Mouse (Mus musculus): Measurements from ENCODE around the gene Zc2hc1c. TPM values are rescaled to one million over a fixed set of nuclear protein-coding genes. Genes with fewer than 3 reads are reported as not detected.

Gene Zc2hc1c
- polyA plus RNA-seq, 1 experiment from 2014 or later: 0.49 TPM

DNA sequence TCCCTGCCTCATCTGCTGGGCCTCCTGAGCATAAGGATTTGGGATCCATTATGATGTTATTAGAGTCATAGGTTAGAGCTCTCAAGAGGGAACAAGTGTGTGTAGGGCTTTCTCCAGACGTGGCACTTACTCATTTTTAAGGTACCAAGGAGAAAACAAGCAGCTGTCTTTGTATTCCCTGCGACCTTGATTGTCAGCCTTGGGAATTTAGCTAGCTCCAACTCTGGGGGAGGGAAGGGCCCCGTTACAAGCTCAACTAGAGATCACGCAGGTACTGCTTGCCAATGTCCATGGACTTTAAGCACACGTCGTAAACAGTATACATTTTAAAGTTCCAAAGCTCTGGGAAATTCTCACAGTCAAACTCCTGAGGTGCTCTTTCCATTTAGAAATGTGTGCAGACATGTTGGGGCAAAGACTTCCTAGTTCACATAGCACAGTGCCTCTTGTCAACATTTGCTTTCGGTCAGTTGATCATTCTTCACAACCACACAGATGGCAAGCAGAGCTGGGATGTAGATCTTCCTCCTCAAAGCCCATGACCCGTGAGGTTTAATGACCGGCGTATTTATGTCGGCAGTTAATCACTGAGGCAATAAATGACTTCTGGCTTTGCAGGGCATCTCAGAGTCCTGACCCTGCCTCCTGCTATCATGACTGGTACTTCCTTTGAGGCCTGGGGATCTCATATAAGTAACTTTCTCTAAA is 9.9 kb downstream of the Zc2hc1c start:
- WGBS: 78% methylated on average over 11 of the region's 11 CpGs
- no peak overlapping the region for H3K27ac ChIP-seq (ENCODE audit: low read depth, low read length)
- H3K27me3 ChIP-seq (replicated peaks; ENCODE audit: control insufficient read depth, insufficient read depth, low read length): no peaks in the 10 kb centered on the region
- ATAC-seq (replicated peaks; ENCODE audit: low FRiP score): no peak
- H3K9ac ChIP-seq (ENCODE audit: low read depth, low read length): no peak overlapping the region
- no peak overlapping the region for H3K4me2 ChIP-seq
- peaks cover 3% of the 10 kb centered on the region; the same call in 1 of the 2 replicates for H3K9me3 ChIP-seq (ENCODE audit: control insufficient read depth, low read length)
- H3K4me3 ChIP-seq (ENCODE audit: low read depth, low read length): no peak overlapping the region
- H3K4me1 ChIP-seq (replicated peaks; ENCODE audit: control insufficient read depth, insufficient read depth, low read length): no peaks in the 10 kb centered on the region
- peaks cover 18% of the 10 kb centered on the region for H3K36me3 ChIP-seq (ENCODE audit: control insufficient read depth, insufficient read depth, low read length)
- no peak for DNase-seq (ENCODE audit: low spot score)

DNA sequence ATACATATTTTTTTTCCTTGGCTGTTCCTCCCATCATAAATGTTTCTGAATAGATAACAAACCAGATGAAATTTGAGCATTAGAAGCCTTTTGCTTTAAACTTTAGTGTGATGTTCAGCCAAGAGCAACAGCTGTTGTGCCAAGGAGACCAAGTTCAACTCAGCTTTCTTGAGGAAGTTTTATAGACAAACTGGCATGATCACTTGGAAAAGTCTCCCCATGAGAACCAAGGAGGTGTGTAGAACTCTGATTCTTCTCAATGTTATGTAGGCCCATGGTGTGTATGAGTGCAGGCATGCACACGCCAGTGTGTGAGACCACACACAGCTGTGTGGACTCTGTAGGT is 10.4 kb downstream of the Zc2hc1c start:
- no peak overlapping the region for H3K27ac ChIP-seq (ENCODE audit: low read depth, low read length)
- no peak overlapping the region for H3K4me3 ChIP-seq (ENCODE audit: low read depth, low read length)
- DNase-seq (ENCODE audit: low spot score) (no peak), ATAC-seq (replicated peaks; ENCODE audit: low FRiP score) (no peak)
- no peak overlapping the region for H3K4me2 ChIP-seq
- H3K27me3 ChIP-seq (replicated peaks; ENCODE audit: control insufficient read depth, insufficient read depth, low read length): no peaks in the 10 kb centered on the region
- H3K9ac ChIP-seq (ENCODE audit: low read depth, low read length): no peak overlapping the region
- H3K36me3 ChIP-seq (ENCODE audit: control insufficient read depth, insufficient read depth, low read length): peaks cover 21% of the 10 kb centered on the region
- 79% methylated on average over 1 of the region's 1 CpGs for WGBS
- peaks cover 3% of the 10 kb centered on the region; the same call in 1 of the 2 replicates for H3K9me3 ChIP-seq (ENCODE audit: control insufficient read depth, low read length)
- no peaks in the 10 kb centered on the region for H3K4me1 ChIP-seq (replicated peaks; ENCODE audit: control insufficient read depth, insufficient read depth, low read length)

DNA sequence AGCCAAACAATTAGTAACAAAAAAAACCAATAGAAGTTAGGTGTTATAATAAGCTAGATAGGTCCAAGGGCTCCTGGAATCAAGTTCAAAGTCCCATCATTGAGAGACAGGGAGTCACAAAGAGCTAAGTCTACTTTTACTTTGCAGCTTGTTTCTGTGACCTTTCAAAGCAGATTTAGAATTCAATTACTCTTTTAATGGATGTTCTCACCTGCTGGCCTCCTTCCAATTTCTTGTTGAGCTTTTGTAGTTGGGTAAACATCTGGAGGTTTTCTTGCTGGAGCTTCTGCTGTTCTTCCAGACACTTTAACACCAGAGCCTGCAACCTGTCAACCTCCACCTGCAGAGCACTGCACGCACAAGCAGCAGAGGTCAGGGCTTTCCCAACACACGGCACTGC is 14.9 kb downstream of the Zc2hc1c start:
- DNase-seq (ENCODE audit: low spot score) (no peak), ATAC-seq (replicated peaks; ENCODE audit: low FRiP score) (no peak)
- no peaks in the 10 kb centered on the region; the same call in 1 of the 2 replicates for H3K4me1 ChIP-seq (replicated peaks; ENCODE audit: control insufficient read depth, insufficient read depth, low read length)
- H3K36me3 ChIP-seq (ENCODE audit: control insufficient read depth, insufficient read depth, low read length): peaks cover 38% of the 10 kb centered on the region
- no peak overlapping the region for H3K27ac ChIP-seq (ENCODE audit: low read depth, low read length)
- no peak overlapping the region for H3K4me2 ChIP-seq
- no peaks in the 10 kb centered on the region for H3K9me3 ChIP-seq (ENCODE audit: control insufficient read depth, low read length)
- H3K4me3 ChIP-seq (ENCODE audit: low read depth, low read length): no peak overlapping the region
- no peaks in the 10 kb centered on the region for H3K27me3 ChIP-seq (replicated peaks; ENCODE audit: control insufficient read depth, insufficient read depth, low read length)
- 78% methylated on average over 2 of the region's 2 CpGs for WGBS
- no peak overlapping the region for H3K9ac ChIP-seq (ENCODE audit: low read depth, low read length)

DNA sequence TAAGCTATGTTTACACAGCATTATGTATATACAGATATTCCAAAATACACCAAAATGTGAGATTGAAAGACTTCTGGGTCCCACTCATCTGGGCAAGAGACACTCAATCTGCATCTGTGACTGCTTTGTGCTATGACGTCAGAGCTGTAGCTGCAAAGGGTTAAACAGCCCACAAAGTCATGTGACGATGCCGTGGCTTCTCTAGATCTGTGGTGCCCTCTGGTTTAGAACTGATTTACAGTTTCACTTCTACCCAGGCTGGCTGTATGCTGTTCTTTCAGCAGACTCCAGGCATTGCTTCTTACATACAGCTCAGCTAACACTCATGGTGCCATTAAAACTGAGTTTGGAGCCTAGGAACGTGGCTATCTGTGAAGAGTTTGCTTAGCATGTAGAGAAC is 16.3 kb downstream of the Zc2hc1c start:
- ATAC-seq (replicated peaks; ENCODE audit: low FRiP score): no peak
- H3K4me3 ChIP-seq (ENCODE audit: low read depth, low read length): no peak overlapping the region
- H3K9ac ChIP-seq (ENCODE audit: low read depth, low read length): no peak overlapping the region

DNA sequence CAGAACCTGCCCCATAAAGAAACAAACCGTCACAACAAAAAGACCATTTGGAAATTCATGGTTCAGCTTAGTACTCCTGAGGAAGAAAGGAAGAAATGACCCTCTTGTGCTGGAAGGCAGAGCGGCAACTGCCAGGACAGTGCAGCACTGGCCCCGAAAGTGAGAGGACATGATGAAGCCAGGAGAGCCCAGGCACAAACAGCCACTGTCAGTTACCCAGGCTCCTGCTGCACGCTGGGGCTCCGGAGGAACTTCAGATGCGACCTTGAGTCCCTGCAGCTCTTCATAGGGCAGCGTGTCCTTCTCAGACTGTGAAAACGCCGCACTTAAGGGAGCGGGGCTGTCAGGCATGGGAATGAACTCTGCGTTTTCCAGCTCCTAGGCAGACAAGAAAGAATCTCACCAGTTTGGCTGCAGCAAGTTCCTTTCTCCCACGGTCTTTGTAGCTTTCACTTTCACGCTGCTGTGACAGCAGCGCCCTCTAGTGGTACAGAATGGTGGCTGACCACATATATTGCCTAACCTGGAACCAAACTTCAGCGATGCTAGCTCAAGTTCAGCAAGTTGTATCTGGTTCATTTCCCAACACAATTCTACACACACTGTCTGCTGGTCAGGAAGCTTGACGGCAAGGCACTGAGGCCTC is 17.0 kb downstream of the Zc2hc1c start:
- Histone ChIP-seq H3K27me3 (replicated peaks; ENCODE audit: control insufficient read depth, insufficient read depth, low read length) (no peaks in the 10 kb centered on the region), H3K4me1 (replicated peaks; ENCODE audit: control insufficient read depth, insufficient read depth, low read length) (no peaks in the 10 kb centered on the region; the same call in 1 of the 2 replicates), H3K9ac (ENCODE audit: low read depth, low read length) (peak overlapping the region; percentile 20), H3K36me3 (ENCODE audit: control insufficient read depth, insufficient read depth, low read length) (peaks cover 53% of the 10 kb centered on the region), H3K27ac (ENCODE audit: low read depth, low read length) (peak overlapping the region; percentile 3; the same call in 1 of the 2 replicates), H3K4me2 (peak overlapping the region; percentile 39), H3K9me3 (ENCODE audit: control insufficient read depth, low read length) (no peaks in the 10 kb centered on the region), H3K4me3 (ENCODE audit: low read depth, low read length) (0 out of 2 replicates have a peak overlapping the region, but pooled peaks have one; percentile 5)
- WGBS: 49% methylated on average over 16 of the region's 16 CpGs
- peak; percentile 70 for DNase-seq (ENCODE audit: low spot score)
- 0 out of 2 replicates have a peak, but pooled peaks have one; percentile 51 for ATAC-seq (replicated peaks; ENCODE audit: low FRiP score)

More for the DNA sequence above, 16.3 kb downstream of the Zc2hc1c start:
- Histone ChIP-seq H3K9me3 (ENCODE audit: control insufficient read depth, low read length) (no peaks in the 10 kb centered on the region), H3K4me2 (no peak overlapping the region), H3K27me3 (replicated peaks; ENCODE audit: control insufficient read depth, insufficient read depth, low read length) (no peaks in the 10 kb centered on the region), H3K27ac (ENCODE audit: low read depth, low read length) (no peak overlapping the region), H3K4me1 (replicated peaks; ENCODE audit: control insufficient read depth, insufficient read depth, low read length) (no peaks in the 10 kb centered on the region; the same call in 1 of the 2 replicates), H3K36me3 (ENCODE audit: control insufficient read depth, insufficient read depth, low read length) (peaks cover 47% of the 10 kb centered on the region)
- whole genome bisulfite sequencing: 76% methylated on average over 4 of the region's 4 CpGs
- DNase-seq (ENCODE audit: low spot score): no peak

DNA sequence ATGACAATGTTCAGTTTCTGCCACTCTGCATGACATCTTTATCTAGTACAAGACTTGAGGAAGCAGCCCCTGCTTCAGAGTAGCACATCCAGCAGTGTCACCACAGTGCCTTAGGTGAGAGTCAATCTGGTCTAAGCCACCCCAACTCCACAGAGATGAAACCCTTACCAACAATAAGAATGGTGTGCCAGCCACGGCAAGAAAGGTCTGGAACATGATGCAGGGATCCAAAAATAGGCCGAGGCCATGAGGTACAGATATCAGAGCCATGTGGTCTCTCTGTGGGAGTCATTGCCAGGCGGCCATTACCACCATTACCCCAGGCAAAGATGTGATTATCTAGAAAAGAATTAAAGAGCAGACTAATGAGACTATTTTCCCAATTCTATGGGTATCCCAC is 20.3 kb downstream of the Zc2hc1c start:
- no peak overlapping the region for H3K27ac ChIP-seq (ENCODE audit: low read depth, low read length)

DNA sequence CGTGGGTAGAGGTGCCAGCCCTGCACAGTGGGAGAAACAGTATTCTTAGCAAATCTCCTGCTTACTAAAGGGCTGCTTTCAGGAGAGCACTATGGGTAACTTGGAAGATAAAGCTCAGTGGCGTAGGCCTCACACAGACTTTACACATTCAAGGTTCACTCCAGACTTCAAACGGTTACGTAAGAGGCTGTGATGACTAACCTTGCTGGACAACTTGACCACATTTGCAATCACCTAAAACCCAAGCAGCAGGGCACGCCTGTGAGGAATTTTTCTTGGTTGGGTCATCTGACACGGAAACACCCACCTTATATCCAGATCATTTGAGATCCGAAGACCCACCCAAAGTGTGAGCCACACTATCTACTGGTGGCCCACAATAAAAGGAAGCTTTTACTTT is 41.8 kb downstream of the Zc2hc1c start:
- no peak overlapping the region for H3K4me2 ChIP-seq
- H3K27me3 ChIP-seq (replicated peaks; ENCODE audit: control insufficient read depth, insufficient read depth, low read length): no peaks in the 10 kb centered on the region
- H3K4me1 ChIP-seq (replicated peaks; ENCODE audit: control insufficient read depth, insufficient read depth, low read length): no peaks in the 10 kb centered on the region
- DNase-seq (ENCODE audit: low spot score) (no peak), ATAC-seq (replicated peaks; ENCODE audit: low FRiP score) (no peak)
- H3K36me3 ChIP-seq (ENCODE audit: control insufficient read depth, insufficient read depth, low read length): peaks cover 40% of the 10 kb centered on the region
- no peak overlapping the region for H3K27ac ChIP-seq (ENCODE audit: low read depth, low read length)
- H3K4me3 ChIP-seq (ENCODE audit: low read depth, low read length): no peak overlapping the region
- WGBS: 86% methylated on average over 7 of the region's 7 CpGs
- H3K9ac ChIP-seq (ENCODE audit: low read depth, low read length): no peak overlapping the region
- no peaks in the 10 kb centered on the region for H3K9me3 ChIP-seq (ENCODE audit: control insufficient read depth, low read length)

More for the DNA sequence above, 20.3 kb downstream of the Zc2hc1c start:
- ATAC-seq (replicated peaks; ENCODE audit: low FRiP score) (no peak), DNase-seq (ENCODE audit: low spot score) (no peak)
- Histone ChIP-seq H3K27me3 (replicated peaks; ENCODE audit: control insufficient read depth, insufficient read depth, low read length) (no peaks in the 10 kb centered on the region), H3K9ac (ENCODE audit: low read depth, low read length) (no peak overlapping the region), H3K9me3 (ENCODE audit: control insufficient read depth, low read length) (no peaks in the 10 kb centered on the region), H3K4me2 (no peak overlapping the region), H3K4me1 (replicated peaks; ENCODE audit: control insufficient read depth, insufficient read depth, low read length) (no peaks in the 10 kb centered on the region; the same call in 1 of the 2 replicates), H3K36me3 (ENCODE audit: control insufficient read depth, insufficient read depth, low read length) (peaks cover 58% of the 10 kb centered on the region), H3K4me3 (ENCODE audit: low read depth, low read length) (no peak overlapping the region)
- 78% methylated on average over 3 of the region's 3 CpGs for WGBS

DNA sequence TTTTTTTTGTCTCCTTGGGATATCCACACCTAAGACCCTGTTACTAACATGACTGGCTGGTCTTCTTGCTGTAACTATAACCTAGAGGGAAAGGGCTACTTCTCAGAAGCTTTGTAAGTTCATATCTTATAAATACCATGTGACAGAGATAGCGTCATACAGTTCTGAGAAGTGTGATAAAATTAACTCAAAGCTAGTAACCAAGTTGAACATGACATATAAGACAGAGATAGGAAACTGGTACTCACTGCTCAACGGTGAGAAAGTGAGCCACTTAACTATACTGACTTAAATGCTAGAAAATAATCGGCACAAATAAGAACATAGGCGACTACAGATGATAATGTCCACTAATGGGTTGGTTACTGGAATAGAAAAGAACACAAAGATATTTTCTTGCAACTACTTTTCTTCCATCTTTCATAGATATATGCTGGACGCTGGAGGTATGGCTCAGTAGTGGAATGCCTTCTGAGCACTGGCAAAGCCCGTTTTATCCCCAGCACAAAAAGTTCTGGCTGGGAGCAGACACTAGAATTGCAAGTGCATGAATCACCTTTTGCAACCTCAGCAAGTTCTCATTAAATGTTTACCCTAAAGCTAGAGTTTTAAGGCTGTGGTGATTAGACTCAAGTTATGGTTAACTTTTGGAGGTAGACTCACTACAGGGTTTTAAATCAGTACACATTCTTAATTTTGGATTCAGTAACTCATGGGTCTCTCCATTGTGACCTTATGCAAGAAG is 49.3 kb downstream of the Zc2hc1c start:
- ATAC-seq (replicated peaks; ENCODE audit: low FRiP score) (peak; percentile 61), DNase-seq (ENCODE audit: low spot score) (no peak)
- Histone ChIP-seq H3K27me3 (replicated peaks; ENCODE audit: control insufficient read depth, insufficient read depth, low read length) (no peaks in the 10 kb centered on the region), H3K4me2 (peak overlapping the region; percentile 83), H3K4me1 (replicated peaks; ENCODE audit: control insufficient read depth, insufficient read depth, low read length) (peaks cover 19% of the 10 kb centered on the region), H3K9me3 (ENCODE audit: control insufficient read depth, low read length) (no peaks in the 10 kb centered on the region), H3K36me3 (ENCODE audit: control insufficient read depth, insufficient read depth, low read length) (peaks cover 18% of the 10 kb centered on the region), H3K4me3 (ENCODE audit: low read depth, low read length) (peak overlapping the region; percentile 88), H3K27ac (ENCODE audit: low read depth, low read length) (no peak overlapping the region), H3K9ac (ENCODE audit: low read depth, low read length) (no peak overlapping the region)
- 64% methylated on average over 6 of the region's 6 CpGs for WGBS
